In genomic region chr13:51411243-51411642, GRCm38 (mm10) we compare ENCODE assay signal across 10 mouse cellular contexts. TPM values are rescaled to one million over a fixed set of nuclear protein-coding genes. Genes with fewer than 3 reads are reported as not detected.
DNase-seq lines count a peak whose midpoint lies in the region; ATAC-seq and TF ChIP-seq lines count a peak whose summit lies in the region.
"Had no signal": no experiment of that assay in that cellular context is flagged by ENCODE, and none has a peak within 500 bp of the region (broad histone marks: within the 10 kb centered on the region; RNA-seq: fewer than 3 reads in every experiment).

No protein-coding gene starts in this region.

- H3K4me2 ChIP-seq in kidney, postnatal 0 days (ENCODE audit: low read length), result peak overlapping the region; percentile 68
- peak overlapping the region; percentile 71 for H3K4me2 ChIP-seq in embryonic facial prominence, embryonic 14.5 days (ENCODE audit: low read depth, low read length)
- H3K4me2 ChIP-seq in limb, embryonic 13.5 days (replicated peaks), result peak overlapping the region; percentile 87
- H3K4me2 ChIP-seq: liver, embryonic 15.5 days had no signal

- peak; percentile 28 for DNase-seq in embryo, embryonic 9.5 days (ENCODE audit: extremely low spot score)
- no peak for DNase-seq in embryo, embryonic 10 days (ENCODE audit: low spot score)
- DNase-seq in kidney, postnatal 0 days (ENCODE audit: low spot score), result peak; percentile 11
- DNase-seq in kidney, postnatal 36 days, result no peak
- no peak for DNase-seq in embryonic facial prominence, embryonic 14.5 days (ENCODE audit: low spot score)
- no peak for DNase-seq in urinary bladder, postnatal 4 days (ENCODE audit: low spot score in 2 of 2)
- DNase-seq in spleen, postnatal 36 days (ENCODE audit: low spot score in 2 of 2), result no peak
- DNase-seq: kidney, adult 18-20 months had no signal

- H3K4me1 ChIP-seq in kidney, postnatal 0 days (replicated peaks; ENCODE audit: insufficient read depth, low read length), result no peaks in the 10 kb centered on the region; the same call in 1 of the 2 replicates
- peaks cover 18% of the 10 kb centered on the region for H3K4me1 ChIP-seq in embryonic facial prominence, embryonic 14.5 days (ENCODE audit: control insufficient read depth, insufficient read depth, low read length)
- H3K4me1 ChIP-seq in limb, embryonic 13.5 days, result peaks cover 64% of the 10 kb centered on the region
- H3K4me1 ChIP-seq: liver, embryonic 15.5 days had no signal

- no peaks in the 10 kb centered on the region for H3K27me3 ChIP-seq in kidney, postnatal 0 days (ENCODE audit: insufficient read depth, low read length)
- no peaks in the 10 kb centered on the region for H3K27me3 ChIP-seq in embryonic facial prominence, embryonic 14.5 days (replicated peaks; ENCODE audit: control insufficient read depth, insufficient read depth, low read length)
- H3K27me3 ChIP-seq in limb, embryonic 13.5 days, result no peaks in the 10 kb centered on the region

- H3K36me3 ChIP-seq in kidney, postnatal 0 days (ENCODE audit: insufficient read depth, low read length), result 0 out of 2 replicates have a peak, but pooled peaks cover 3% of the 10 kb centered on the region
- peaks cover 31% of the 10 kb centered on the region for H3K36me3 ChIP-seq in embryonic facial prominence, embryonic 14.5 days (ENCODE audit: control insufficient read depth, insufficient read depth, low read length)
- H3K36me3 ChIP-seq in limb, embryonic 13.5 days, result peaks cover 34% of the 10 kb centered on the region
- H3K36me3 ChIP-seq: liver, embryonic 15.5 days had no signal

- no peaks in the 10 kb centered on the region for H3K9me3 ChIP-seq in kidney, postnatal 0 days (replicated peaks; ENCODE audit: low read length)
- H3K9me3 ChIP-seq in embryonic facial prominence, embryonic 14.5 days (ENCODE audit: control insufficient read depth, low read length), result 0 out of 2 replicates have a peak, but pooled peaks cover 8% of the 10 kb centered on the region
- peaks cover 13% of the 10 kb centered on the region for H3K9me3 ChIP-seq in limb, embryonic 13.5 days
- H3K9me3 ChIP-seq: liver, embryonic 15.5 days had no signal

- TF ChIP-seq CTCF in kidney, postnatal 0 days (IDR thresholded peaks at IDR 0.05; ENCODE audit: low read depth), result no peak

- 28% methylated on average over 9 of the region's 9 CpGs for WGBS in kidney, postnatal 0 days
- 16% methylated on average over 9 of the region's 9 CpGs for WGBS in embryonic facial prominence, embryonic 14.5 days
- 20% methylated on average over 9 of the region's 9 CpGs for WGBS in limb, embryonic 13.5 days

- peak overlapping the region; percentile 49; the same call in 1 of the 2 replicates for H3K4me3 ChIP-seq in kidney, postnatal 0 days (replicated peaks; ENCODE audit: low read depth, low read length)
- peak overlapping the region; percentile 67 for H3K4me3 ChIP-seq in embryonic facial prominence, embryonic 14.5 days (ENCODE audit: low read depth, low read length)
- peak overlapping the region; percentile 66 for H3K4me3 ChIP-seq in limb, embryonic 13.5 days
- H3K4me3 ChIP-seq: liver, embryonic 15.5 days had no signal

- H3K27ac ChIP-seq in kidney, postnatal 0 days, result peak overlapping the region; percentile 60
- peak overlapping the region; percentile 90 for H3K27ac ChIP-seq in embryonic facial prominence, embryonic 14.5 days (replicated peaks; ENCODE audit: low read depth, low read length)
- H3K27ac ChIP-seq in limb, embryonic 13.5 days, result peak overlapping the region; percentile 84
- H3K27ac ChIP-seq: liver, embryonic 15.5 days had no signal

- H3K9ac ChIP-seq in kidney, postnatal 0 days (ENCODE audit: low read depth, low read length), result 0 out of 2 replicates have a peak overlapping the region, but pooled peaks have one; percentile 40
- H3K9ac ChIP-seq in embryonic facial prominence, embryonic 14.5 days (ENCODE audit: low read depth, low read length), result peak overlapping the region; percentile 84
- H3K9ac ChIP-seq in limb, embryonic 13.5 days, result peak overlapping the region; percentile 91
- H3K9ac ChIP-seq: liver, embryonic 15.5 days had no signal

- no peak for ATAC-seq in kidney, postnatal 0 days (replicated peaks; ENCODE audit: low FRiP score, low read depth)
- ATAC-seq in embryonic facial prominence, embryonic 14.5 days (ENCODE audit: low read depth), result no peak
- ATAC-seq in limb, embryonic 13.5 days (ENCODE audit: low FRiP score, low read depth), result no peak

RNA-seq across cellular contexts. Expression of gene S1pr3, which starts 2.8 kb away (rescaled TPM):
- 36.7 and 37.5 TPM in 2 replicates for polyA plus RNA-seq in kidney, postnatal 0 days (2015; fragmentation: Nextera tagmentation; extraction: Ambion mirVana)
- polyA plus RNA-seq in embryonic facial prominence, embryonic 14.5 days (2014; fragmentation: Nextera tagmentation; extraction: Ambion mirVana), result 81.4 and 97.6 TPM in 2 replicates
- 145 and 161 TPM in 2 replicates for polyA plus RNA-seq in limb, embryonic 13.5 days (2015; fragmentation: Nextera tagmentation; extraction: Ambion mirVana)

Comparison
In these comparisons a context has a peak if more than half of its experiments do, and no peak if none do; other contexts are left out.
1. DNase-seq: peak in embryo, embryonic 9.5 days (single experiment) and kidney, postnatal 0 days (single experiment); none in embryo, embryonic 10 days (single experiment), kidney, postnatal 36 days (0 of 2), embryonic facial prominence, embryonic 14.5 days (single experiment), urinary bladder, postnatal 4 days (0 of 2) and spleen, postnatal 36 days (0 of 2).
2. H3K9ac ChIP-seq: peak in every context shown above with its lines; median percentile 91 in limb, embryonic 13.5 days; 84 in embryonic facial prominence, embryonic 14.5 days; 40 in kidney, postnatal 0 days.
3. Peak in every context shown above with its lines, with median percentiles within 50 percentile points of each other: H3K27ac ChIP-seq, H3K4me2 ChIP-seq and H3K4me3 ChIP-seq.